Mouse (Mus musculus): ENCODE data around the gene Anxa1.

DNA sequence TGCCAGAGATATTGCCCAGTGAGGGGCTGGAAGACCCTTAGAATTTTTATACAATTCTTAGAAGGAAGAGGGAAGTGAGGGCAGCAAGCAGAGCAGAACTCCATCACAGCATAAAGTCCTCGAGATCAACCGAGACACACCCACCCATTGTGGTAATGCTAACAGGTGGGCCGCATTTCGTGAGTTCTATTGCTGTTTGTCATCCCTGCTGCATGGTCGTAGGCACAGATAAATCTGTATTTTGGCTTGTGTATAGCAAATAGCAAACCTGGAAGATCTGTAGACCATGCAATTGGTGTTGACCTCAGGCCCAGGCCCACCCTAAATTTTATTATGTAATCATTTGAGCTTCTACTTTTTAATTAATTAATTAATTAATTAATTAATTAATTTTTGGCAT, 43.2 kb upstream of the Anxa1 start:
- TF ChIP-seq EP300 (IDR thresholded peaks at IDR 0.05; ENCODE audit: low read depth): no peak
- TF ChIP-seq CTCF (IDR thresholded peaks at IDR 0.05; ENCODE audit: low read depth): no peak
